Mouse (Mus musculus) adrenal gland, adult (tissue): ENCODE measurements at regions not wholly inside any gene's neighbourhood (a gene's known extent, or its start where the extent isn't known, plus 50 kb on each side); places are given as distances from the start of the nearest gene placed in this dataset.

ENCODE experiments used
- DNase-seq, 2 experiments: peaks; one replicate each; pipeline ENCODE4 v3.0.0; 2022 to 2023; ENCODE audit warnings: low spot score in 1 of 2; ENCODE audit not compliant: inconsistent age in 2 of 2

DNA sequence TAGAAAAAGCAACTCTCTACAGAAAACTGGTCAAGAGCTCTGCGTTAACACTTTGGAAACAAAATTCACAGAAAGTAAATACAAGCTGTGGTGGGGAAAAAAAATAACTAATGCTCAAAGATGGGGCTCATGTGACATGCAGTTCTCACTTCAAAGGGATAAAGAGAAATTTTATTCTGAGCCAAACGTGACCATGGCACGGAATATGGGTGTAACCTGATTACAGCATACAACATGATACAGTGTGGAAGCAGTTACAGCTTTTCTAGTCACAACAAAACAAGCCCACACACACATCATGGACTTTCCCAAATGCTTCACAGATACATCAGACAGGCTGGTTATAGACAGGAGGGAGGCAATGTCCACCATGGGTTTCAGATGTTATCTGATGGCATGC is 86.5 kb upstream of the Tspan5 start:
- DNase-seq, result no peak

DNA sequence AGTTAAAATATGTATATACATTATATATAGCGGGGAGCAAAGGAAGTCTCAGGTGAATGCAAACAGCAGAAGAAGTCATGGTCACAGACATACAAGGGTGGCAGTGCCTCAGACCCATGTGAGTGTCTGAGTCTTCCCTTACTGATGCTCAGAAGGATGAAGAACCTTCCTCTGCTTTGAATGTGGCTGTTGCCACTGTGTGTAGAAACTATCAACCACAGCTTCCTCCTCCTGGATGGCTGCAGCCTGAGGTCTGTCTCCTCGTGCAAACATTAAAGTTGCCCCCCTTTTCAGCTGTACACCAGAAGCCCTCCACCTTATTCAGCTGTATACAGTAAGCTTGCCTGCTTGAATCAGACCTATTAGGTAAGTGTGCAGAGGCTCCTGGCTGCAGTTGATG is 79.4 kb upstream of the Tspan5 start:
- DNase-seq, result no peak

DNA sequence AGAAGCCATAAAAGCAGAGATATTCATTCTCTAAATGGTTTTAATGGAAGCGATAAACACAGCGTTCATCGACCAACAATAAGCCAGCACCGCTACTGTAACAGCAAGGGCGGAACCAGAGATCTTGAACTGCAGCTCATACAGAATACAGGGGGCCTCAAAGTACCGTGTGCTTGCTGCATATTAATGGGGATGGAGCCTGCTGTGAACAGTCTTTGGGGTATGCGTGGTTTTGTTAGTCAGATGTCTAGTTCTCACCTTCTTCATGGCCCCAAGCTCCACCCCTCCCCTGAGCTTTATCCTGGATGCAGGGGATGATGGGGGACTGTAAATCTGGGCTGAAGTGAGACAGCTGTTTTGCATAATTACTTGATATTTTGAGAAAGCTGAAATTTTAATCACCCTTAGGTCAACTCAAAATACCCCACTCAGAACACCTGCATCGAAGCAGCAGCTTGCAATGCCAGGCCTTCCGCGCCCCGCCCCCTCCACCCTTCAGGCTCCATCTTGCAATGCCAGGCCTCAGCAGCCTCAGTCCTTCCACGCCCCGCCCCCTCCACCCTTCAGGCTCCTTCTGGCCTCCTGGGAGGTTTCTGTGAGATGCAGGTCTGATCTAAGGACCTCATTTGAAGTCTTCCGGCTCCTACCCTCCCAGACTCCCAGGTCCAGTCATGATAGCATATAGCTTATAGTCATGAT is 73.5 kb upstream of the Tspan5 start:
- no peak for DNase-seq

DNA sequence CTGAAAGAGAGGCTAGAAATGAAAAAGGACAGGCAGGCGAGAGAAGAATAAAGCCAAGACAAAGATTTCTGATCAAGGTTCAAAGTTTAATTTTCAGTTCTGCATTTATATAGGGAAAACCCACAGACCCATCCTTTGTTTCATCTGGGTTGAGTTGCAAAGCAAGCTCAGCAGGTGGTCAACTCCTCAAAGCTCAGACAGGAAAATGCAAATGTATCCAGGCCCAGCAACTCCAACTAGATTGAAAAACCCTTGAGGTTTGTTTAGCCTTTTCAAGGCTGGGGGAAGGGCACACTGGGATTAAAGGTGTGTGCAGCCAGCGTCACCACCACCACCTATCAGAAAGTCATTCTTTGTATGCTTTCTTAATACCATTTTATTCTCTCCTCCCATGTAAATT is 66.1 kb upstream of the Tspan5 start:
- no peak for DNase-seq

DNA sequence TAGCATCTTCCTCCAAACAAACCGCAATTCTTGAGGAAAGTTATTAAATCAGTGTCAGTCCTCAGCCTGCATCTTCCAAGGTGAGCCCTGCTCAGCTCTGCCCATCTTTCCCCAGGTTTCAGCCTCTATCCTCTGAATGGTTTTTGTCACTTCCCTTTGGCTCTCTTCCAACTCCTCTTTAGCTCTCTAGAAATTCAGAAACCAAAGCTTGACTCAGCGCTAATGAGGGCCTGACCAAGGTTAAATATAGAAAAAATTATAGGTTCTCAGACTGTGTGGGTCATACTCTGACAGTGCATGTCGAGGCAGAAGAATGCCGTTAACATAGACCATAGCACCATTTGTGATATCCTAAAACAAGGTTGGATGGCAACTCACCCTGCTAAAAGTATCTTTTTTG is 63.6 kb upstream of the Tspan5 start:
- DNase-seq, result no peak

DNA sequence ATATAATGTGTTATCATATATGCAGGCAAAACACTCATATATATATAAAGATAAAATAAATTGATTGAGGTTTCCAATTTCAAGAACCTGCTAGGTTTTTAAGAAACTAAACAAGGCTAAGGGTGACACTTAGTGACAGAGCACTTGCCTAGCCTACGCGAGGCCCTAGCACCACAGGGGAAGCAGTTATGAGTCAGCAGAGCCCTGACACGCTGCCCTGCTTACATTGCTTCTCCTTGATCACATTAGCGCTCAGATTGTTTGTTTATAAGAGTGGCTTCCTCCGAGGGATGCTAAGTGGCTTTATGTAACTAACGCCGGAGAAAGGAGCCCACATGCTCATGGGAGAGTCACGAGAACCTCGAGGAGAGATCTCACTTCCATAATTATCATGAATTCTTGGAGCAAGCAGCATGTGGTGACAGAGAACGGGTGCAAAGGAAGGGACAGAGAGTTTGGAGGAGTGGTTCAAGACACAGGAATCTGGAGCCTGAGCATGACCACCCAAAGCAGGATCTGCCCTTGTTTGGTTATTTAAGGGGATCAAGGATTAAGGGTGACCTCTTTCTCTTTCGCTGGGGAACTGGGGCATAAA is 55.3 kb upstream of the Tspan5 start:
- peak; percentile 50 to 79 for DNase-seq

DNA sequence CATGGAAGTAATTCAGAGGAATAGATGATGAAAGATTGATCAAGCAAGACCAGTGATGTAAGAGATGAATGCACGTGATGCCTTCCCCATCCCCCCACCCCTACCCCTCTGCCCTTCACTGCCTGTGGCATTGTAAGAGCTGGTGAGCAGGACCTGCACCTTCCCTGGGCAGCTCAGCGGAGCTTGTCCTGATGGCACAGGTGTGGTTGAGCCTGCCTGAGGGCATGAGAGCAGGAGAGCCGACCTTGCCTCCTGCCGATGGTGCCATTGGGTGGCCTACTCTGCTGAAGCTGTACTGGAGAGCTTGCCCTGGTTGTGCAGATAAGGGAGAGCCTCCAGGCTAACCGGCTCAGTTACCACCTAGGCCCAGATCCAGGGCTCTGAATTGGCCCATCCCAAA is 53.4 kb upstream of the Tspan5 start:
- DNase-seq, result no peak
